Mouse (Mus musculus) MEL (cell line): ENCODE results near the gene Olfr91. TPM values are rescaled to one million over a fixed set of nuclear protein-coding genes. Genes with fewer than 3 reads are reported as not detected.

Experiments
- DNase-seq: peaks from one replicate; pipeline ENCODE4 v3.0.0; 2011; ENCODE audit warnings: low read depth, low spot score
- H3K27ac ChIP-seq: 2 replicates; pipeline ENCODE4 v1.5.1; 2012; ENCODE audit warnings: low read depth, mild to moderate bottlenecking, control low read depth, low read length, moderate library complexity; ENCODE audit not compliant: control insufficient read depth
- H3K27me3 ChIP-seq, 2 experiments: fragments of 150-350 bp in 1 of 2; sonication (generic) in 1 of 2; 2 replicates each; pipeline ENCODE4 v1.6.1; 2012; ENCODE audit warnings: low read length in 2 of 2, mild to moderate bottlenecking in 2 of 2, improper control_type of control experiment in 1 of 2, moderate library complexity in 1 of 2; ENCODE audit not compliant: insufficient read depth in 2 of 2, control insufficient read depth in 1 of 2
- H3K36me3 ChIP-seq, 2 experiments: 2 replicates each; pipeline ENCODE4 v1.6.1; 2012 to 2014; ENCODE audit warnings: low read length in 2 of 2, improper control_type of control experiment in 1 of 2, inconsistent platforms in 1 of 2, mild to moderate bottlenecking in 1 of 2; ENCODE audit not compliant: insufficient read depth in 2 of 2, control insufficient read depth in 1 of 2
- H3K4me1 ChIP-seq, 2 experiments: fragments of 150-350 bp in 1 of 2; sonication (generic) in 1 of 2; 2 replicates each; pipeline ENCODE4 v1.6.1; 2012; ENCODE audit warnings: low read length in 2 of 2, improper control_type of control experiment in 1 of 2, mild to moderate bottlenecking in 1 of 2; ENCODE audit not compliant: insufficient read depth in 2 of 2, control insufficient read depth in 1 of 2
- H3K4me3 ChIP-seq, 2 experiments: fragments of 150-350 bp in 1 of 2; sonication (generic) in 1 of 2; 2 replicates each; pipeline ENCODE4 v1.5.1; 2012; ENCODE audit warnings: low read depth in 2 of 2, low read length in 2 of 2, mild to moderate bottlenecking in 2 of 2, moderate library complexity in 2 of 2, control low read depth in 1 of 2, improper control_type of control experiment in 1 of 2; ENCODE audit not compliant: control insufficient read depth in 1 of 2, insufficient read depth in 1 of 2
- H3K79me2 ChIP-seq: 2 replicates; pipeline ENCODE4 v1.6.1; 2012; ENCODE audit warnings: mild to moderate bottlenecking, low read length, moderate library complexity; ENCODE audit not compliant: control insufficient read depth, poor library complexity, insufficient read depth
- H3K9ac ChIP-seq: 2 replicates; pipeline ENCODE4 v1.6.1; 2012; ENCODE audit warnings: low read depth, mild to moderate bottlenecking, control low read depth, low read length, moderate library complexity; ENCODE audit not compliant: control insufficient read depth, poor library complexity, severe bottlenecking
- H3K9me3 ChIP-seq: fragments of 150-350 bp; sonication (generic); replicated peaks from 2 replicates; pipeline ENCODE4 v1.6.1; 2012; ENCODE audit warnings: mild to moderate bottlenecking, low read length, improper control_type of control experiment, moderate library complexity; ENCODE audit not compliant: insufficient read depth
- BHLHE40 ChIP-seq: IDR thresholded peaks from 2 replicates; pipeline ENCODE4 v1.6.1; 2012; ENCODE audit warnings: low read depth, mild to moderate bottlenecking, inconsistent platforms, low read length, improper control_type of control experiment, borderline replicate concordance
- CHD1 ChIP-seq: IDR thresholded peaks from 2 replicates; pipeline ENCODE4 v1.6.1; 2012; ENCODE audit warnings: low read depth, mild to moderate bottlenecking, inconsistent platforms, low read length, improper control_type of control experiment
- CTCF ChIP-seq, 3 experiments: IDR thresholded peaks in 2 of 3; conservative IDR thresholded peaks in 1 of 3; 2 replicates each; pipeline ENCODE4 v1.5.1; 2011 to 2012; ENCODE audit warnings: low read length in 3 of 3, low read depth in 2 of 3, mild to moderate bottlenecking in 2 of 3, improper control_type of control experiment in 1 of 3, inconsistent platforms in 1 of 3, mixed read lengths in 1 of 3, moderate library complexity in 1 of 3; ENCODE audit not compliant: control insufficient read depth in 1 of 3, insufficient read depth in 1 of 3, poor library complexity in 1 of 3, severe bottlenecking in 1 of 3
- ELF1 ChIP-seq: IDR thresholded peaks from 2 replicates; pipeline ENCODE4 v1.6.1; 2014; ENCODE audit warnings: low read depth, mild to moderate bottlenecking, inconsistent platforms, low read length, improper control_type of control experiment, moderate library complexity
- EP300 ChIP-seq, 2 experiments: IDR thresholded peaks; 2 replicates each; pipeline ENCODE4 v1.6.1; 2011; ENCODE audit warnings: improper control_type of control experiment in 2 of 2, low read length in 2 of 2, low read depth in 1 of 2, mild to moderate bottlenecking in 1 of 2
- GABPA ChIP-seq: IDR thresholded peaks from 2 replicates; pipeline ENCODE4 v1.6.1; 2012; ENCODE audit warnings: low read depth, mild to moderate bottlenecking, inconsistent platforms, low read length, improper control_type of control experiment, moderate library complexity
- GATA1 ChIP-seq: IDR thresholded peaks from 2 replicates; pipeline ENCODE4 v1.6.1; 2011; ENCODE audit warnings: low read depth, low read length, improper control_type of control experiment
- HCFC1 ChIP-seq: IDR thresholded peaks from 2 replicates; pipeline ENCODE4 v1.6.1; 2012; ENCODE audit warnings: low read depth, mild to moderate bottlenecking, inconsistent platforms, low read length, improper control_type of control experiment, moderate library complexity
- JUND ChIP-seq: IDR thresholded peaks from 2 replicates; pipeline ENCODE4 v1.6.1; 2011; ENCODE audit warnings: low read depth, mild to moderate bottlenecking, improper control_type of control experiment, low read length
- KAT2A ChIP-seq: conservative IDR thresholded peaks from 2 replicates; pipeline ENCODE4 v1.6.1; 2012; ENCODE audit warnings: low read depth, low read length, improper control_type of control experiment, inconsistent platforms
- MAX ChIP-seq: IDR thresholded peaks from 2 replicates; pipeline ENCODE4 v1.6.1; 2011; ENCODE audit warnings: low read length, improper control_type of control experiment
- MXI1 ChIP-seq: IDR thresholded peaks from 2 replicates; pipeline ENCODE4 v1.6.1; 2011; ENCODE audit warnings: mild to moderate bottlenecking, low read depth, low read length, improper control_type of control experiment
- MYB ChIP-seq: IDR thresholded peaks from 2 replicates; pipeline ENCODE4 v1.6.1; 2011; ENCODE audit warnings: mild to moderate bottlenecking, low read depth, low read length, improper control_type of control experiment
- MYC ChIP-seq: IDR thresholded peaks from 2 replicates; pipeline ENCODE4 v1.6.1; 2011; ENCODE audit warnings: low read depth, mild to moderate bottlenecking, low read length, improper control_type of control experiment, moderate library complexity
- RCOR1 ChIP-seq: IDR thresholded peaks from 2 replicates; pipeline ENCODE4 v1.6.1; 2012; ENCODE audit warnings: low read depth, mild to moderate bottlenecking, inconsistent platforms, low read length, improper control_type of control experiment
- SIN3A ChIP-seq: IDR thresholded peaks from 2 replicates; pipeline ENCODE4 v1.6.1; 2012; ENCODE audit warnings: low read length, improper control_type of control experiment, inconsistent platforms
- SMC3 ChIP-seq: IDR thresholded peaks from 2 replicates; pipeline ENCODE4 v1.6.1; 2011; ENCODE audit warnings: low read depth, low read length, improper control_type of control experiment
- TAL1 ChIP-seq: IDR thresholded peaks from 2 replicates; pipeline ENCODE4 v1.6.1; 2012; ENCODE audit warnings: mild to moderate bottlenecking, inconsistent platforms, low read length, moderate library complexity, mixed read lengths
- TBP ChIP-seq: IDR thresholded peaks from 2 replicates; pipeline ENCODE4 v1.8.0; 2011; ENCODE audit warnings: low read depth, low read length, improper control_type of control experiment
- polyA plus RNA-seq, 2 experiments: library from polyadenylated mRNA; stranded (reverse) in 1 of 2; unstranded in 1 of 2; fragments of >175 nt in 1 of 2; fragments of >200 nt in 1 of 2; gene quantifications; 2 replicates each; pipeline versions ENCODE4 v1.2.1 to v1.2.4; 2012; ENCODE audit warnings: low replicate concordance in 2 of 2, low read depth in 1 of 2; ENCODE audit not compliant: insufficient read length in 2 of 2, insufficient read depth in 1 of 2, missing spikeins in 1 of 2
- total RNA-seq: library from RNA; depleted of rRNA; stranded (reverse); fragments of 300-350 nt; gene quantifications from 2 replicates; pipeline ENCODE4 v1.2.3, GENCODE M21; 2012

The Olfr91 gene
- total and polyA plus RNA-seq, 3 experiments = not detected

- TF ChIP-seq MYC (no peak), CTCF (IDR thresholded peaks at IDR 0.05 in 2 of 3, conservative IDR thresholded peaks at IDR 0.05 in 1 of 3; ENCODE audit: control insufficient read depth in 1 of 3, insufficient read depth in 1 of 3, low read depth in 2 of 3, low read length in 3 of 3, poor library complexity in 1 of 3, severe bottlenecking in 1 of 3) (no peak), MXI1 (no peak), BHLHE40 (no peak), CHD1 (no peak)
- no peak overlapping the region for H3K27ac ChIP-seq
Observed at GRCm38 (mm10) chr17:37075766-37076165, 22.3 kb downstream of the Olfr91 start.

GRCm38 (mm10) chr17:37075181-37075580 is 22.9 kb downstream of the Olfr91 start:
- no peaks in the 10 kb centered on the region for H3K79me2 ChIP-seq
- no peaks in the 10 kb centered on the region for H3K36me3 ChIP-seq
- TF ChIP-seq BHLHE40 (no peak), EP300 (IDR thresholded peaks at IDR 0.05; ENCODE audit: low read depth in 1 of 2, low read length in 2 of 2) (no peak), RCOR1 (no peak), SMC3 (no peak), MYB (no peak), ELF1 (no peak), MAX (no peak), SIN3A (no peak), MXI1 (no peak), GABPA (no peak), JUND (no peak), KAT2A (no peak), TAL1 (no peak), HCFC1 (no peak), TBP (no peak), MYC (no peak), CHD1 (no peak), GATA1 (no peak)
- TF ChIP-seq, all 39 proteins: peak for 0
- Histone ChIP-seq H3K27me3 (no peaks in the 10 kb centered on the region), H3K9me3 (no peaks in the 10 kb centered on the region), H3K4me1 (no peaks in the 10 kb centered on the region), H3K4me3 (no peak overlapping the region), H3K27ac (no peak overlapping the region), H3K9ac (no peak overlapping the region)
- DNase-seq = no peak

More at GRCm38 (mm10) chr17:37075766-37076165, 22.3 kb downstream of the Olfr91 start:
- Histone ChIP-seq H3K4me1 (no peaks in the 10 kb centered on the region), H3K79me2 (no peaks in the 10 kb centered on the region), H3K9me3 (no peaks in the 10 kb centered on the region), H3K9ac (no peak overlapping the region), H3K36me3 (no peaks in the 10 kb centered on the region), H3K27me3 (no peaks in the 10 kb centered on the region), H3K4me3 (no peak overlapping the region)
- DNase-seq = no peak
